7 mouse cellular contexts compared by ENCODE assay signal in the genomic region with DNA sequence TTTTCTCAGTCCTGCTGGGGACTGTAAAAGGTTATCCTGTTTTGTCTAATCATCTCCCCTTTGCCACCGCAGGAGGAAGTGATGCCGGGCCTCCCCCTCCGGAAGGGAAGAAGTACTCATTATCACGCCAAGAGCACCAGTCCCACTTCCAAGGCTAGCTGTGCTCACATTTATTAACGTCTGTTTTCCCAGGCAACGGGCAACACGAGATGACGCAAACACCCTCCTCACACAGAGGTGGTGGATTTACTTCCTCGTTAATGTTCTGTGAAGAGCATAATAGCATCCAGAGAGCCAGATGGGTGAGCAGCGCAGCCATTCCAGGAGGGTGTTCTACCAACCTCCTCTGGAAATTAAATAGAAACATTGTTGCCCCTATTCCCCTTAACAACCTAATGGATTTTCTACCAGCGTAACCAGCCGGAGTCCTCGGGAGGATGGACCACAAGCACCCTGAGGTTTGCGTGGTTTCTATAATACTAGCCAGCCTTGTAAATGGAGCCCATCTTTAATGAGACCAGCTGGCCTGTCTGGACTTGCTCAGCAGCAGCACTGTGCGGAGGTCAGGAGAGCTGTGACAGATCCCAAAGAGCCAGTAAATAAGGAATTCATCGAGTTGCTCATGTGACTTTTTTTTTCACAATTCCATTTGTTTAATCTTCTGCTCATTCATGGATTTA. TPM values are rescaled to one million over a fixed set of nuclear protein-coding genes. Genes with fewer than 3 reads are reported as not detected.
DNase-seq lines count a peak whose midpoint lies in the region; ATAC-seq and TF ChIP-seq lines count a peak whose summit lies in the region.

No protein-coding gene starts in this region.

- H3K9ac ChIP-seq in liver, postnatal 0 days (replicated peaks) = no peak overlapping the region

- peaks cover 6% of the 10 kb centered on the region; the same call in 1 of the 2 replicates for H3K4me1 ChIP-seq in liver, postnatal 0 days (ENCODE audit: insufficient read depth)

- intact Hi-C loops in left cerebral cortex, postnatal 36 days (cut with DNase I) = no loop called here

- H3K9me3 ChIP-seq in liver, postnatal 0 days (ENCODE audit: low read length) = no peaks in the 10 kb centered on the region

- no peaks in the 10 kb centered on the region for H3K36me3 ChIP-seq in liver, postnatal 0 days (replicated peaks; ENCODE audit: insufficient read depth, low read length)

- no peak overlapping the region for H3K4me2 ChIP-seq in liver, postnatal 0 days (ENCODE audit: low read depth, low read length)

- DNase-seq in urinary bladder, postnatal 14 days (ENCODE audit: low spot score) = peak; percentile 50
- no peak for DNase-seq in urinary bladder, adult 2 months (ENCODE audit: low spot score)
- peak; percentile 21 for DNase-seq in liver, postnatal 0 days
- no peak for DNase-seq in thymus, postnatal 4 days
- DNase-seq in adrenal gland, postnatal 36 days = no peak
- no peak for DNase-seq in left cerebral cortex, postnatal 36 days (ENCODE audit: low spot score in 2 of 2)

- ATAC-seq in granulocyte monocyte progenitor cell, adult 5-6 weeks (replicated peaks; ENCODE audit: poor library complexity, severe bottlenecking) = peak; percentile 80
- peak; percentile 43; the same call in 1 of the 2 replicates for ATAC-seq in liver, postnatal 0 days

- H3K27me3 ChIP-seq in liver, postnatal 0 days (ENCODE audit: insufficient read depth, low read length) = no peaks in the 10 kb centered on the region

- no peak overlapping the region for H3K4me3 ChIP-seq in liver, postnatal 0 days (ENCODE audit: low read depth, low read length)

- TF ChIP-seq EP300 in liver, postnatal 0 days (IDR thresholded peaks at IDR 0.05; ENCODE audit: low read depth) = no peak

- TF ChIP-seq CTCF in liver, postnatal 0 days (IDR thresholded peaks at IDR 0.05; ENCODE audit: low read depth) = no peak

- 35% methylated on average over 16 of the region's 16 CpGs for WGBS in liver, postnatal 0 days (ENCODE audit: insufficient replicate concordance)

- no peak overlapping the region for H3K27ac ChIP-seq in liver, postnatal 0 days (ENCODE audit: low read depth)

RNA-seq across cellular contexts. Expression of a gene that starts 28.1 kb away (rescaled TPM):
- 1.8 and 1.9 TPM in 2 replicates for polyA plus RNA-seq in urinary bladder, adult 2 months (2012; rRNA removed)
- not detected in 2 replicates for total RNA-seq in granulocyte monocyte progenitor cell, adult 5-6 weeks (2014; fragmentation: Nextera tagmentation)
- not detected in 2 replicates for total RNA-seq in granulocyte monocyte progenitor cell, adult 5-6 weeks (2017)
- 0.11 TPM in 1 of 2 replicates, not detected in the other for polyA plus RNA-seq in liver, postnatal 0 days (2015; fragmentation: Nextera tagmentation; extraction: Ambion mirVana)
- 1 to 10 TPM; 3.1 to 5.1 TPM for total RNA-seq in adrenal gland, postnatal 36 days (2021)
- total RNA-seq in left cerebral cortex, postnatal 36 days (2021) = 10 to 100 TPM; 30.8 to 65.3 TPM

Comparison
In these comparisons a context has a peak if more than half of its experiments do, and no peak if none do; other contexts are left out.
1. DNase-seq: peak in urinary bladder, postnatal 14 days (single experiment) and liver, postnatal 0 days (single experiment); none in urinary bladder, adult 2 months (single experiment), thymus, postnatal 4 days (single experiment), adrenal gland, postnatal 36 days (0 of 2) and left cerebral cortex, postnatal 36 days (0 of 2).
2. RNA of a gene that starts 28.1 kb away (total RNA-seq): 30.8 to 65.3 TPM in left cerebral cortex, postnatal 36 days; 3.1 to 5.1 TPM in adrenal gland, postnatal 36 days and not detected in granulocyte monocyte progenitor cell, adult 5-6 weeks; every median in the first group is over 4 times any median in the second.